ENCODE assay signal across 22 mouse cellular contexts in genomic region chr16:33610466-33610865, GRCm38 (mm10).
"Had no signal": no experiment of that assay in that cellular context is flagged by ENCODE, and none has a peak within 500 bp of the region (broad histone marks: within the 10 kb centered on the region; RNA-seq: fewer than 3 reads in every experiment).

No protein-coding gene starts in this region.

- H3K27ac ChIP-seq: limb, embryonic 12.5 days; limb, embryonic 15.5 days; liver, embryonic 14.5 days; macrophage; neural tube, embryonic 13.5 days; stomach, embryonic 15.5 days had no signal

- ATAC-seq: liver, postnatal 0 days; lung, postnatal 0 days; midbrain, embryonic 16.5 days had no signal

- H3K27me3 ChIP-seq: limb, embryonic 12.5 days; limb, embryonic 15.5 days; neural tube, embryonic 13.5 days; stomach, embryonic 15.5 days had no signal

- DNase-seq: kidney, adult 9 months; kidney, postnatal 14 days; kidney, postnatal 4 days; left cerebral cortex, postnatal 4 days; liver, postnatal 0 days; lung, embryonic 14.5 days; retina, postnatal 1 day; right cerebral cortex, postnatal 25 days; spleen, adult 18-20 months; thymus, adult 2 months; thymus, postnatal 14 days; thymus, postnatal 4 days had no signal

- H3K4me3 ChIP-seq: limb, embryonic 12.5 days; limb, embryonic 15.5 days; myocyte; neural tube, embryonic 13.5 days; stomach, embryonic 15.5 days had no signal

- H3K9ac ChIP-seq: limb, embryonic 12.5 days; limb, embryonic 15.5 days; liver, embryonic 14.5 days; liver, postnatal 0 days; lung, embryonic 14.5 days; neural tube, embryonic 13.5 days; stomach, embryonic 15.5 days had no signal

- H3K4me1 ChIP-seq: limb, embryonic 12.5 days; stomach, embryonic 15.5 days had no signal

- H3K4me2 ChIP-seq: limb, embryonic 12.5 days; limb, embryonic 15.5 days; liver, embryonic 11.5 days; lung, embryonic 14.5 days; neural tube, embryonic 13.5 days; stomach, embryonic 15.5 days had no signal

- H3K36me3 ChIP-seq: limb, embryonic 12.5 days; limb, embryonic 15.5 days; neural tube, embryonic 13.5 days; stomach, embryonic 15.5 days had no signal

- H3K9me3 ChIP-seq: limb, embryonic 12.5 days; limb, embryonic 15.5 days; neural tube, embryonic 13.5 days; stomach, embryonic 15.5 days had no signal
